Mouse (Mus musculus) kidney, adult 2 months (tissue): ENCODE data around the gene Kdf1.

Experiments used
- CTCF ChIP-seq: fragments of 200-500 bp; conservative IDR thresholded peaks from 2 replicates; pipeline ENCODE4 v1.5.1; 2011; ENCODE audit warnings: low read depth, mild to moderate bottlenecking, control low read depth, low read length, moderate library complexity, mixed read lengths; ENCODE audit not compliant: insufficient read depth, insufficient read length
- POLR2A ChIP-seq: fragments of 200-500 bp; IDR thresholded peaks from one replicate; pipeline ENCODE4 v1.6.1; 2011; ENCODE audit warnings: low read depth, low read length, control low read depth

GRCm38 (mm10) chr4:133494432-133494831 is 24.3 kb upstream of the Kdf1 start:
- TF ChIP-seq POLR2A = no peak
- TF ChIP-seq CTCF = peak; percentile 87
